Comparison of ENCODE assay signal across 8 mouse cellular contexts in genomic region chr14:119013549-119013948, GRCm38 (mm10).
DNase-seq lines count a peak whose midpoint lies in the region; ATAC-seq lines count a peak whose summit lies in the region.

No protein-coding gene starts in this region.

- no peaks in the 10 kb centered on the region for H3K27me3 ChIP-seq in embryonic facial prominence, embryonic 13.5 days
- H3K27me3 ChIP-seq in embryonic facial prominence, embryonic 10.5 days (replicated peaks; ENCODE audit: low read depth, poor library complexity, severe bottlenecking), result no peaks in the 10 kb centered on the region
- no peaks in the 10 kb centered on the region for H3K27me3 ChIP-seq in forebrain, embryonic 16.5 days (replicated peaks; ENCODE audit: control insufficient read depth, insufficient read depth, low read length)
- H3K27me3 ChIP-seq in midbrain, embryonic 15.5 days (replicated peaks), result no peaks in the 10 kb centered on the region

- no peak for ATAC-seq in embryonic facial prominence, embryonic 13.5 days (ENCODE audit: insufficient number of reproducible peaks, insufficient read depth, low FRiP score, low TSS enrichment, low read depth)
- peak; percentile 39; the same call in 1 of the 2 replicates for ATAC-seq in forebrain, embryonic 16.5 days
- ATAC-seq in midbrain, embryonic 15.5 days (replicated peaks), result peak; percentile 49

- 74% methylated on average over 12 of the region's 12 CpGs for WGBS in embryonic facial prominence, embryonic 13.5 days
- 80% methylated on average over 12 of the region's 12 CpGs for WGBS in embryonic facial prominence, embryonic 10.5 days
- 64% methylated on average over 12 of the region's 12 CpGs for WGBS in forebrain, embryonic 16.5 days
- WGBS in midbrain, embryonic 15.5 days, result 47% methylated on average over 12 of the region's 12 CpGs

- 0 out of 2 replicates have a peak overlapping the region, but pooled peaks have one; percentile 35 for H3K4me2 ChIP-seq in embryonic facial prominence, embryonic 13.5 days
- H3K4me2 ChIP-seq in forebrain, embryonic 16.5 days (ENCODE audit: low read length), result no peak overlapping the region; the same call in 1 of the 2 replicates
- peak overlapping the region; percentile 30; the same call in 1 of the 2 replicates for H3K4me2 ChIP-seq in midbrain, embryonic 15.5 days

- peaks cover 28% of the 10 kb centered on the region for H3K36me3 ChIP-seq in embryonic facial prominence, embryonic 13.5 days
- H3K36me3 ChIP-seq in embryonic facial prominence, embryonic 10.5 days (replicated peaks), result peaks cover 54% of the 10 kb centered on the region
- no peaks in the 10 kb centered on the region for H3K36me3 ChIP-seq in forebrain, embryonic 16.5 days (ENCODE audit: control insufficient read depth, insufficient read depth)
- H3K36me3 ChIP-seq in midbrain, embryonic 15.5 days (replicated peaks), result no peaks in the 10 kb centered on the region; the same call in 1 of the 2 replicates

- H3K27ac ChIP-seq in embryonic facial prominence, embryonic 13.5 days, result no peak overlapping the region
- no peak overlapping the region for H3K27ac ChIP-seq in embryonic facial prominence, embryonic 10.5 days (replicated peaks)
- H3K27ac ChIP-seq in forebrain, embryonic 16.5 days (ENCODE audit: low read length), result no peak overlapping the region
- peak overlapping the region; percentile 76 for H3K27ac ChIP-seq in midbrain, embryonic 15.5 days

- H3K9me3 ChIP-seq in embryonic facial prominence, embryonic 13.5 days, result no peaks in the 10 kb centered on the region
- H3K9me3 ChIP-seq in embryonic facial prominence, embryonic 10.5 days, result no peaks in the 10 kb centered on the region
- no peaks in the 10 kb centered on the region for H3K9me3 ChIP-seq in forebrain, embryonic 16.5 days (ENCODE audit: control insufficient read depth, low read length)
- H3K9me3 ChIP-seq in midbrain, embryonic 15.5 days, result no peaks in the 10 kb centered on the region

- DNase-seq in embryonic facial prominence, embryonic 10.5 days (ENCODE audit: low spot score), result no peak
- peak; percentile 47 for DNase-seq in layer of hippocampus, adult 9-11 months
- DNase-seq in layer of hippocampus, postnatal 36 days, result no peak
- no peak for DNase-seq in cerebellum, adult 11 months
- no peak for DNase-seq in c-Kit-positive CD71-positive TER-119-positive erythroid progenitor cells, embryonic 14.5 days (ENCODE audit: low spot score)

- no peak overlapping the region for H3K4me3 ChIP-seq in embryonic facial prominence, embryonic 13.5 days
- H3K4me3 ChIP-seq in embryonic facial prominence, embryonic 10.5 days, result no peak overlapping the region
- no peak overlapping the region for H3K4me3 ChIP-seq in forebrain, embryonic 16.5 days (replicated peaks; ENCODE audit: low read length)
- H3K4me3 ChIP-seq in midbrain, embryonic 15.5 days, result peak overlapping the region; percentile 22; the same call in 1 of the 2 replicates

- H3K9ac ChIP-seq in embryonic facial prominence, embryonic 13.5 days, result no peak overlapping the region
- H3K9ac ChIP-seq in forebrain, embryonic 16.5 days (replicated peaks; ENCODE audit: low read depth, low read length), result no peak overlapping the region
- no peak overlapping the region for H3K9ac ChIP-seq in midbrain, embryonic 15.5 days

- H3K4me1 ChIP-seq in embryonic facial prominence, embryonic 13.5 days, result no peaks in the 10 kb centered on the region
- H3K4me1 ChIP-seq in embryonic facial prominence, embryonic 10.5 days, result no peaks in the 10 kb centered on the region
- no peaks in the 10 kb centered on the region for H3K4me1 ChIP-seq in forebrain, embryonic 16.5 days (replicated peaks; ENCODE audit: control insufficient read depth, insufficient read depth, low read length)
- peaks cover 3% of the 10 kb centered on the region; the same call in 1 of the 2 replicates for H3K4me1 ChIP-seq in midbrain, embryonic 15.5 days
